ENCODE assay signal across 19 mouse cellular contexts in genomic region chr2:131550474-131550873, GRCm38 (mm10). TPM values are rescaled to one million over a fixed set of nuclear protein-coding genes. Genes with fewer than 3 reads are reported as not detected.
"Had no signal": no experiment of that assay in that cellular context is flagged by ENCODE, and none has a peak within 500 bp of the region (broad histone marks: within the 10 kb centered on the region; RNA-seq: fewer than 3 reads in every experiment).

No protein-coding gene starts in this region.

- H3K9me3 ChIP-seq: midbrain, embryonic 10.5 days; midbrain, embryonic 12.5 days; neural tube, embryonic 13.5 days; neural tube, embryonic 15.5 days had no signal

- ATAC-seq: midbrain, embryonic 16.5 days had no signal

- H3K9ac ChIP-seq: lung, embryonic 14.5 days; midbrain, embryonic 12.5 days; neural tube, embryonic 13.5 days; neural tube, embryonic 15.5 days had no signal

- H3K4me2 ChIP-seq: lung, embryonic 14.5 days; midbrain, embryonic 12.5 days; neural tube, embryonic 13.5 days; neural tube, embryonic 15.5 days had no signal

- H3K27ac ChIP-seq: midbrain, embryonic 10.5 days; midbrain, embryonic 12.5 days; neural tube, embryonic 13.5 days; neural tube, embryonic 15.5 days had no signal

- H3K4me3 ChIP-seq: midbrain, embryonic 10.5 days; midbrain, embryonic 12.5 days; myocyte; neural tube, embryonic 13.5 days; neural tube, embryonic 15.5 days had no signal

- DNase-seq: lung, embryonic 14.5 days; lung, postnatal 4 days; midbrain, embryonic 14.5 days; retina, postnatal 1 day; right cerebral cortex, adult 18-20 months; right cerebral cortex, postnatal 25 days; right cerebral cortex, postnatal 4 days; spleen, adult 18-20 months; thymus, adult 18-20 months; thymus, postnatal 14 days; thymus, postnatal 36 days had no signal

- H3K36me3 ChIP-seq: midbrain, embryonic 10.5 days; midbrain, embryonic 12.5 days; neural tube, embryonic 13.5 days; neural tube, embryonic 15.5 days had no signal

RNA-seq across cellular contexts. Expression of gene Adra1d, which starts 11.6 kb away (rescaled TPM):
- total RNA-seq: megakaryocyte, adult 5-6 weeks; megakaryocyte-erythroid progenitor cell, adult 5-6 weeks had no signal
- polyA plus RNA-seq: midbrain, embryonic 14.5 days; midbrain, embryonic 16.5 days had no signal
